Mouse (Mus musculus): Measurements from ENCODE around the gene Pnmal1. TPM values are rescaled to one million over a fixed set of nuclear protein-coding genes. Genes with fewer than 3 reads are reported as not detected.

Pnmal1 gene
- polyA plus RNA-seq, 1 experiment from 2014 or later: 52.1 TPM

DNA sequence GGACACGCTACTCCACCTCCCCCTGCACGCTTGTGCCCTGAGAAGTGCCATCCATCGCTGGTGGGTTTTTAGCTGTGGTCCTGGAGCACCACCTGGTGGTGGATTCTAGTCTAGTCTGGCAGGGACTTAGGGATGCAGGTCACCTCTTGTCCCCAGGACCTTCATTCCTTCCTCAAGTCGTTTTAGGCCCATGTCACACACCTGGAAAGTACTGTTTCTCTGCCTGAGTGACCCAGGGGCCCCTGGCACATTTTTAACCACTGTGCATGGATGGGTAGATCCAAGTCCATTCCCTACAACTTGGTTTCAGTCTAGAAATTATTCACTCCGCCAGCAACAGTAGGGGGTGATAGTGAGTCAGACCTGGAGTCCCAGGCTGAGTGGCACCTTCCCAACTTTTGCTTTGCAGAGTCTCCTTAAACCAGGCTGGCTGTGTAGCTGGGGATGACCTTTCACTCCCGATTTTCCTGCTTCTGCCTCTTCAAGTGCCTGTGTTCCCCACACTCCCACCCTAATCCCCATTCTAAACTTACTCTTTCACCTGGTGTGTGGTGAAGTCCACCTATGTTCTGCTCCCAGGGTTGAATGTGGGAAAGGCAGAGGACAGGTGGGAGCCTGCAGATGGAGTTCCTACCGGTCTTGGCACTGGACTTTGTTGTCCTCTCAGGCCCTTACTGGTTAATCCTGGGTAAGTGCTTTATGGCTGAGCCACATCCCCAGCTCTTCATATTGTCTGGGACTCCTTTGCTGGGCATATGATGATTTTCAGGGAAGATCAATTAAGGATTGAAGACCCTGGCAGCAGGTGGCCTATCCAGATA lies 43.1 kb downstream of the Pnmal1 start:
- no peak overlapping the region for H3K4me3 ChIP-seq (replicated peaks; ENCODE audit: low read length)
- H3K9ac ChIP-seq: no peak overlapping the region
- H3K9me3 ChIP-seq (ENCODE audit: control insufficient read depth, low read length): no peaks in the 10 kb centered on the region
- H3K36me3 ChIP-seq (replicated peaks; ENCODE audit: control insufficient read depth, insufficient read depth): peaks cover 44% of the 10 kb centered on the region
- 12% methylated on average over 7 of the region's 7 CpGs for WGBS
- DNase-seq (ENCODE audit: low spot score) (peak; percentile 89), ATAC-seq (ENCODE audit: low FRiP score) (peak; percentile 80)
- H3K27ac ChIP-seq: peak overlapping the region; percentile 20; the same call in 1 of the 2 replicates
- no peaks in the 10 kb centered on the region for H3K4me1 ChIP-seq (replicated peaks; ENCODE audit: control insufficient read depth, insufficient read depth, low read length)
- no peaks in the 10 kb centered on the region for H3K27me3 ChIP-seq (ENCODE audit: control insufficient read depth, insufficient read depth, low read length)
- no peak overlapping the region for H3K4me2 ChIP-seq (replicated peaks)

GRCm38 (mm10) chr7:17003230-17003960 lies 43.9 kb downstream of the Pnmal1 start:
- WGBS: 83% methylated on average over 7 of the region's 7 CpGs
- peak overlapping the region; percentile 20; the same call in 1 of the 2 replicates for H3K27ac ChIP-seq

DNA sequence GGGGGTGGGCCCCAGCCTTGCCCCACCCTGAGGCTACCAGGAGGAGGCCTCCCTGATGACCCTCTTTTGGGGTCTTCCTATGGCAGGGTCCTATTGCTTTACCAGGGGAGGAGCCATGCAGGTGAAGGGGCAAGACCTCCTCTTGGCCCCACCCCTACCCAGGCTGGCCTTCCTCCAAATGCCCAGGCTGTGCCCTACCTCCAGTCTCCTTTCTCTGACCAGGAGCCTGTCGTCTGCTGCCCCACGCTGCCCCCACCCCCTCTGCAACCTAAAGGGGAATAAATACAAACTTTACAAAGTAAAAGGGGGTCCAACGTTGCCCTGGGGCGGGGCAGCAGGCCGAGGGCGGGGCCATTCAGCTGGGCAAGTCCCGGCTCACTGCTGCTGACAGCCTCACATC lies 45.2 kb downstream of the Pnmal1 start:
- Histone ChIP-seq H3K27me3 (ENCODE audit: control insufficient read depth, insufficient read depth, low read length) (no peaks in the 10 kb centered on the region), H3K27ac (no peak overlapping the region), H3K4me1 (replicated peaks; ENCODE audit: control insufficient read depth, insufficient read depth, low read length) (no peaks in the 10 kb centered on the region), H3K9ac (no peak overlapping the region), H3K4me2 (replicated peaks) (no peak overlapping the region), H3K9me3 (ENCODE audit: control insufficient read depth, low read length) (no peaks in the 10 kb centered on the region), H3K4me3 (replicated peaks; ENCODE audit: low read length) (no peak overlapping the region), H3K36me3 (replicated peaks; ENCODE audit: control insufficient read depth, insufficient read depth) (peaks cover 65% of the 10 kb centered on the region)
- DNase-seq (ENCODE audit: low spot score) (no peak), ATAC-seq (ENCODE audit: low FRiP score) (no peak)
- WGBS: 81% methylated on average over 7 of the region's 7 CpGs

More at GRCm38 (mm10) chr7:17003230-17003960, 43.9 kb downstream of the Pnmal1 start:
- Histone ChIP-seq H3K4me2 (replicated peaks) (no peak overlapping the region), H3K27me3 (ENCODE audit: control insufficient read depth, insufficient read depth, low read length) (no peaks in the 10 kb centered on the region), H3K4me3 (replicated peaks; ENCODE audit: low read length) (no peak overlapping the region), H3K4me1 (replicated peaks; ENCODE audit: control insufficient read depth, insufficient read depth, low read length) (no peaks in the 10 kb centered on the region), H3K36me3 (replicated peaks; ENCODE audit: control insufficient read depth, insufficient read depth) (peaks cover 52% of the 10 kb centered on the region), H3K9ac (no peak overlapping the region), H3K9me3 (ENCODE audit: control insufficient read depth, low read length) (no peaks in the 10 kb centered on the region)
- DNase-seq (ENCODE audit: low spot score) (no peak), ATAC-seq (ENCODE audit: low FRiP score) (no peak)

DNA sequence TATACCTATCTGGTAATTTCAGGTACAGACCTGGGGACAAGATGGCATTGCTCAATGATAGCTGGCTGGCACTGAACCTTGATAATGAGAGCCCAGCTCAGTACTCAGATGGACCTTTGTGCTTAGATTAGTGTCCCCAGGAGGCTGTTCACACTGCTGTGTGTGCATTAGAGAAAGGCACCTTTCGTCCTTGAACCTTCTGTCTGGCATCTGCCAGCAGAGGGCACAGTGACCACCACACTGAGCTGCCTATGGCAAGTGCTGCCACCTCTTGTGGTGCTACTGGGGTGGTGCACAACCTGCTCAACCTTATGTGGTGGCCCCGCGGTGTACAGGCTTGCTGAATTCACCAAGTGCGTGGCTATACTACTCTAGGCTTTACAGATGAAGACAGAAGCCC lies 47.8 kb downstream of the Pnmal1 start:
- Histone ChIP-seq H3K27ac (no peak overlapping the region), H3K4me3 (replicated peaks; ENCODE audit: low read length) (no peak overlapping the region), H3K9ac (no peak overlapping the region), H3K4me1 (replicated peaks; ENCODE audit: control insufficient read depth, insufficient read depth, low read length) (no peaks in the 10 kb centered on the region), H3K9me3 (ENCODE audit: control insufficient read depth, low read length) (no peaks in the 10 kb centered on the region), H3K4me2 (replicated peaks) (no peak overlapping the region), H3K27me3 (ENCODE audit: control insufficient read depth, insufficient read depth, low read length) (no peaks in the 10 kb centered on the region), H3K36me3 (replicated peaks; ENCODE audit: control insufficient read depth, insufficient read depth) (peaks cover 91% of the 10 kb centered on the region)
- WGBS: 89% methylated on average over 4 of the region's 4 CpGs
- DNase-seq (ENCODE audit: low spot score): no peak
- no peak for ATAC-seq (ENCODE audit: low FRiP score)

- WGBS: 94% methylated on average over 16 of the region's 16 CpGs
- Histone ChIP-seq H3K9me3 (ENCODE audit: control insufficient read depth, low read length) (no peaks in the 10 kb centered on the region), H3K27me3 (ENCODE audit: control insufficient read depth, insufficient read depth, low read length) (no peaks in the 10 kb centered on the region), H3K4me2 (replicated peaks) (no peak overlapping the region), H3K9ac (no peak overlapping the region), H3K4me1 (replicated peaks; ENCODE audit: control insufficient read depth, insufficient read depth, low read length) (no peaks in the 10 kb centered on the region), H3K36me3 (replicated peaks; ENCODE audit: control insufficient read depth, insufficient read depth) (peaks cover 100% of the 10 kb centered on the region), H3K27ac (no peak overlapping the region), H3K4me3 (replicated peaks; ENCODE audit: low read length) (no peak overlapping the region)
- DNase-seq (ENCODE audit: low spot score) (no peak), ATAC-seq (ENCODE audit: low FRiP score) (no peak)
These were observed 50.0 kb downstream of the Pnmal1 start for GRCm38 (mm10) chr7:17009326-17010009.

GRCm38 (mm10) chr7:17010010-17010347 lies 50.5 kb downstream of the Pnmal1 start:
- H3K27me3 ChIP-seq (ENCODE audit: control insufficient read depth, insufficient read depth, low read length): no peaks in the 10 kb centered on the region
- H3K27ac ChIP-seq: no peak overlapping the region
- H3K4me2 ChIP-seq (replicated peaks): no peak overlapping the region
- no peaks in the 10 kb centered on the region for H3K4me1 ChIP-seq (replicated peaks; ENCODE audit: control insufficient read depth, insufficient read depth, low read length)
- H3K4me3 ChIP-seq (replicated peaks; ENCODE audit: low read length): no peak overlapping the region
- 91% methylated on average over 5 of the region's 5 CpGs for WGBS
- H3K9me3 ChIP-seq (ENCODE audit: control insufficient read depth, low read length): no peaks in the 10 kb centered on the region
- no peak for DNase-seq (ENCODE audit: low spot score)
- ATAC-seq (ENCODE audit: low FRiP score): no peak
- H3K9ac ChIP-seq: no peak overlapping the region
- H3K36me3 ChIP-seq (replicated peaks; ENCODE audit: control insufficient read depth, insufficient read depth): peaks cover 100% of the 10 kb centered on the region

- Histone ChIP-seq H3K4me1 (replicated peaks; ENCODE audit: control insufficient read depth, insufficient read depth, low read length) (no peaks in the 10 kb centered on the region), H3K9me3 (ENCODE audit: control insufficient read depth, low read length) (no peaks in the 10 kb centered on the region), H3K36me3 (replicated peaks; ENCODE audit: control insufficient read depth, insufficient read depth) (peaks cover 91% of the 10 kb centered on the region), H3K27ac (no peak overlapping the region), H3K4me2 (replicated peaks) (no peak overlapping the region), H3K9ac (no peak overlapping the region), H3K27me3 (ENCODE audit: control insufficient read depth, insufficient read depth, low read length) (no peaks in the 10 kb centered on the region), H3K4me3 (replicated peaks; ENCODE audit: low read length) (no peak overlapping the region)
- ATAC-seq (ENCODE audit: low FRiP score): no peak
- DNase-seq (ENCODE audit: low spot score): no peak
- WGBS: 97% methylated on average over 7 of the region's 7 CpGs
These were observed 52.6 kb downstream of the Pnmal1 start for GRCm38 (mm10) chr7:17011909-17012590.

All from hindbrain, embryonic 14.5 days (tissue).